Comparison of ENCODE assay signal across 9 mouse cellular contexts in genomic region chr11:88619468-88620157, GRCm38 (mm10).
DNase-seq lines count a peak whose midpoint lies in the region; ATAC-seq lines count a peak whose summit lies in the region.
"Had no signal": no experiment of that assay in that cellular context is flagged by ENCODE, and none has a peak within 500 bp of the region (broad histone marks: within the 10 kb centered on the region; RNA-seq: fewer than 3 reads in every experiment).

No protein-coding gene starts in this region.

- H3K36me3 ChIP-seq in kidney, embryonic 15.5 days, result 0 out of 2 replicates have a peak, but pooled peaks cover 3% of the 10 kb centered on the region
- H3K36me3 ChIP-seq in forebrain, embryonic 13.5 days (ENCODE audit: poor library complexity, severe bottlenecking), result peaks cover 4% of the 10 kb centered on the region; the same call in 1 of the 2 replicates
- H3K36me3 ChIP-seq in limb, embryonic 15.5 days, result no peaks in the 10 kb centered on the region

- ATAC-seq in kidney, embryonic 15.5 days (replicated peaks; ENCODE audit: low FRiP score), result 0 out of 2 replicates have a peak, but pooled peaks have one; percentile 13
- ATAC-seq in CD4-positive, CD25-positive, alpha-beta regulatory T cell, adult 4 months, result peak; percentile 59
- ATAC-seq in forebrain, embryonic 13.5 days, result no peak
- ATAC-seq in limb, embryonic 15.5 days (ENCODE audit: insufficient number of reproducible peaks, low FRiP score, low TSS enrichment, low read depth), result no peak

- H3K27me3 ChIP-seq in kidney, embryonic 15.5 days, result no peaks in the 10 kb centered on the region
- no peaks in the 10 kb centered on the region for H3K27me3 ChIP-seq in forebrain, embryonic 13.5 days
- no peaks in the 10 kb centered on the region for H3K27me3 ChIP-seq in limb, embryonic 15.5 days
- H3K27me3 ChIP-seq: Patski had no signal

- H3K27ac ChIP-seq in kidney, embryonic 15.5 days, result peak overlapping the region; percentile 93
- peak overlapping the region; percentile 89 for H3K27ac ChIP-seq in forebrain, embryonic 13.5 days
- H3K27ac ChIP-seq in limb, embryonic 15.5 days, result peak overlapping the region; percentile 33; the same call in 1 of the 2 replicates

- H3K4me1 ChIP-seq in kidney, embryonic 15.5 days, result peaks cover 90% of the 10 kb centered on the region
- peaks cover 86% of the 10 kb centered on the region for H3K4me1 ChIP-seq in forebrain, embryonic 13.5 days
- H3K4me1 ChIP-seq in limb, embryonic 15.5 days, result peaks cover 39% of the 10 kb centered on the region

- intact Hi-C loops in left cerebral cortex, postnatal 10 days (cut with DNase I), result no loop called here

- H3K9ac ChIP-seq in kidney, embryonic 15.5 days, result no peak overlapping the region
- 0 out of 2 replicates have a peak overlapping the region, but pooled peaks have one; percentile 10 for H3K9ac ChIP-seq in forebrain, embryonic 13.5 days
- H3K9ac ChIP-seq in limb, embryonic 15.5 days, result no peak overlapping the region

- WGBS in kidney, embryonic 15.5 days, result 41% methylated on average over 9 of the region's 9 CpGs
- WGBS in forebrain, embryonic 13.5 days, result 47% methylated on average over 9 of the region's 9 CpGs
- WGBS in limb, embryonic 15.5 days, result 46% methylated on average over 9 of the region's 9 CpGs

- peak overlapping the region; percentile 33 for H3K4me2 ChIP-seq in kidney, embryonic 15.5 days
- H3K4me2 ChIP-seq in forebrain, embryonic 13.5 days, result 0 out of 2 replicates have a peak overlapping the region, but pooled peaks have one; percentile 18
- H3K4me2 ChIP-seq in limb, embryonic 15.5 days, result no peak overlapping the region

- H3K4me3 ChIP-seq in kidney, embryonic 15.5 days (replicated peaks), result no peak overlapping the region
- H3K4me3 ChIP-seq in forebrain, embryonic 13.5 days, result no peak overlapping the region
- no peak overlapping the region for H3K4me3 ChIP-seq in limb, embryonic 15.5 days

- no peak for DNase-seq in kidney, adult 8-10 months
- no peak for DNase-seq in urinary bladder, adult 18-20 months (ENCODE audit: low spot score in 2 of 2)
- DNase-seq in right cerebral cortex, postnatal 36 days (ENCODE audit: low spot score in 2 of 2), result no peak
- no peak for DNase-seq in left cerebral cortex, postnatal 10 days (ENCODE audit: extremely low spot score in 1 of 2, low spot score in 2 of 2)

- no peaks in the 10 kb centered on the region for H3K9me3 ChIP-seq in kidney, embryonic 15.5 days (replicated peaks)
- no peaks in the 10 kb centered on the region for H3K9me3 ChIP-seq in forebrain, embryonic 13.5 days (replicated peaks)
- H3K9me3 ChIP-seq in limb, embryonic 15.5 days, result no peaks in the 10 kb centered on the region

Comparison
In these comparisons a context has a peak if more than half of its experiments do, and no peak if none do; other contexts are left out.
1. ATAC-seq: peak in kidney, embryonic 15.5 days (single experiment) and CD4-positive, CD25-positive, alpha-beta regulatory T cell, adult 4 months (single experiment); none in forebrain, embryonic 13.5 days (single experiment) and limb, embryonic 15.5 days (single experiment).
2. H3K27ac ChIP-seq: peak in every context shown above with its lines; median percentile 93 in kidney, embryonic 15.5 days; 89 in forebrain, embryonic 13.5 days; 33 in limb, embryonic 15.5 days.